Mouse (Mus musculus) 416B (cell line): ENCODE measurements around the gene Mpped1.

ENCODE experiments used
- DNase-seq: peaks from one replicate; pipeline ENCODE4 v3.0.0; 2011; ENCODE audit warnings: low read depth

Gene Mpped1

DNA sequence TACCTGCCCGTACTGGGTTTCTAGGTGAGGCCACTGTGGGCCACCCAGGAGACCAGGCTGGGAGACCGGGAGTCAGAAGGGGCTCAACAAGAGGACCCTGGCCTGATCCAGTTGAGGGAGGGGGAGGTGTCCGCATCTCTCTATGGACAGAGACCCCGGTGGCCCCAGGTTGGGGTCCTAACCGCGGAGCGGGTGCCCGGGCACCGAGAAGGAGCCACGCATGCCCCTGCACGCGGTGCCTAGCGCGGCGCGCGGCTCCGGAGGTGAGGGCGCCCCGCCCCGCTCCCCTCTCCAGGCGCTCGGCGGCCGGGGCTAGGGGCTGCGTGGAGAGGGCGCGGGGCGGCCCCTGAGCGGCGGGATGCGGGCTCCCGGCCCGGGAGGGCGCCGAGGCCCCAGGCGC, at the start of gene Mpped1:
Gene Mpped1 (plus strand): TSS at position 81 of the 400 bp plus-strand sequence.
- no peak for DNase-seq

- DNase-seq, result no peak
Measured at GRCm38 (mm10) chr15:83740676-83741422, 38.4 kb upstream of the Mpped1 start.

DNA sequence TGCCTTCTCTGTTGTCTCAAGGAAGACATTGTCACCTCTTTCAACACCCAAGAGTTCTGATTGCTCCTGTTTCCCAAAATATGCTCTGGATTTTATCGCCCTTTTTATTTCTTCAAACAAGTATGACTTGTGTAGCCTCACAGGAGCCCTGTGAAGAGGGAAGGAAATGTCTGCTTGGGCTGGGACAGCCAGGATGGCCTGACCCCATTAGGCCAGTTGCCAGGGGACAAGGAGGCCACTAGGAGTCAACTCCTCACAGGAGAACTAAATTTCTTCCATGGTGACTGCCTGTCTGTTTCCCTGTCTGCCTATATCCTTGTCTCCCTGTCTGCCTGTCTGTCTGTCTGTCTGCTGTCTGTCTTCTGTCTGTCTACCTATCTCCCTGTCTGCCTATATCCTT, 37.2 kb upstream of the Mpped1 start:
- DNase-seq, result no peak

DNA sequence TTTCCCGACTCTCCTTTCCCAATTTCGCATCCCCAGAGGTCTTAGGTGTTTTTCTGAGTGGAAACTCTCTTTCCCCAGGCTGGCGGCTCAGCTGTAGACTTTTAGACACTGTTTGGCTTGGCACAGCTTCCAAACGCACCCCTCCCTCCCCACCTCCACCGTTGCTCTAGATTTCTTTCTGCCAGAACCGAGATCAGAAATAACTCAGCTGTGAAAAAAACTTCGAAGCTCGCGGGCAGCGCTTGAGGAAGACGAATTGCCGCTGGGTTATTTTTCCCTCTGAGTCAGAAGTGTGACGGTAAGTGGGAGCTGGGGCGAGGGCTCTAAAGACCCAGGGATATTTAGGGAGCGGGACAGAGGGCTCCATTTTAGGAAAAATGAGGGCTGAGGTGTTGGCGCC, 33.0 kb upstream of the Mpped1 start:
- DNase-seq, result no peak

GRCm38 (mm10) chr15:83748986-83749385, 30.3 kb upstream of the Mpped1 start:
- no peak for DNase-seq

DNA sequence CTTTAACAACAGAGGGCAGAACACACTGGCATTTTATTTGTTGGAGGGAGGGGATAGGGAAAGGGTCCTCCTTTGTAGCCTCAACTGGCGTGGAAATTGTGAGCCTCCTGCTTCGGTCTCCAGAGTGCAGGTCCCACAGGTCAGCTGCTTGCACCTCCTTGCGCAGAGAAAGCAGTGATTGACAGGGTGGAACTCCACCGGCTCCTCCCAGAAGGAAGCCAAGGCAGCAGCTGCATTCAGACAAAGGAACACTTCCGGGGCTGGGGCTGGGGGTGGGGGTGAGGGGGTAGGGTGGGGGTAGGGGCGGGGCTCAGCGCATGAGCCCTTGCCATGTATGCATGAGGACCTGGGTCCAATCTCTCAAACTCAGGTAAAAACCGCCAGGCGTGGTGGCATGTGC, 29.8 kb upstream of the Mpped1 start:
- no peak for DNase-seq

DNA sequence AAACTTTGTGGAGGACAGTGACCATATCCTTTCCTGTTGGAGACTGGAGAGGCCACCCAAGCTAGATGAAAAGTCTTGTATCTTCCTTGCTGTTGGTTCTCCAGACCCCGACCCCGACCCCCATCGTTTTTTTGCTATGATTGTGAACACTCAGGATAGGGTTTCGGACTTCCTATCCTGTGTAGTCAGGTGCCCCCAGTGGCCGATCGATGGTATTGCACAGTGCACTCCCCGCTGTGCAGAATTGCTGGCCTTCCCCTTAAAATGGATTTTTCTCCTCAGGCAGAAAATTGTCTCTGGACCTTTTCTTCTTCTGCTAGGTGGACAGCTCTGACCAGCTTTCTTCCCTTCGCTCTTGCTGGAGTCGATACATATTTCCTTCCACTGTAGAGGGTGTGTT, 22.5 kb upstream of the Mpped1 start:
- peak; percentile 24 for DNase-seq

GRCm38 (mm10) chr15:83758958-83759357, 20.3 kb upstream of the Mpped1 start:
- peak; percentile 8 for DNase-seq

DNA sequence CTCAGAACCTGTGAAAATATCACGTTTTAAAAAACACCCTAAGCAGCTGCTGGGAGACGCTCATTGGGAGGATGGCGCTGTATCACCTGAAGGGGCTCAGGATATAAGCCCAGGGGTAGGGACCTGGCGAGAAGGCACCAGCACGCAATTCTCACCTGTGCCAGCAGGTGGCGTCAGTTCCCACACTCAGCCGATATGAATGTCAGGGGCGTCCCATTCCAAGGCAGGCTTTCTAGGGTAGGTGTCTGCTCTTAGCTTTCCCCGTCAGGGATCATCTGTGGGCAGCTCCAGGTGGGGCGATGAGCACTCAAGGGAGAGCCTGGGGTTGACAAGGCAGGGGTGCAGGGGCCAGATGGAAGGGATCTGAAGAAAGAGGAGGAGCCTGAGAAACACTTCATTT, 18.6 kb upstream of the Mpped1 start:
- peak; percentile 16 for DNase-seq

DNA sequence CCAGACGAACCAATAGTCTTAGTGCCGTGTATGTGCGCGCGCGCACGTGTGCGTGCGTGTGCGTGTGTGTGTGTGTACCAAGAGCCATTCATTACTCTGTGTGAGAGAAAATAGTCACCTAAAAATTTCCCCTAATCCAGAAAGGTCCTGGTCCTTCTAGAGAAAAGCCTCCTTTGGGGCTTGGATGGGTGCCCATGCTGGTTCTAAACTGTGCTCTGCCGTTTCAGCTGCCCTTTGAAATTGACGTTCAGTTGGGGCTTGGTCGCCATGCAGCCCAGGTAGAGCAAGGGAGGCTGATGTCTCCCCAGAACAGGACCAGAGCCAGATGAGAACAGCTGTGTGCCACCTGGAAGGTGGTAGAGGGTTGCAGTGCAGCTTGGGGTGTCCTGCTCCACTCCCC, 17.8 kb upstream of the Mpped1 start:
- DNase-seq, result no peak

DNA sequence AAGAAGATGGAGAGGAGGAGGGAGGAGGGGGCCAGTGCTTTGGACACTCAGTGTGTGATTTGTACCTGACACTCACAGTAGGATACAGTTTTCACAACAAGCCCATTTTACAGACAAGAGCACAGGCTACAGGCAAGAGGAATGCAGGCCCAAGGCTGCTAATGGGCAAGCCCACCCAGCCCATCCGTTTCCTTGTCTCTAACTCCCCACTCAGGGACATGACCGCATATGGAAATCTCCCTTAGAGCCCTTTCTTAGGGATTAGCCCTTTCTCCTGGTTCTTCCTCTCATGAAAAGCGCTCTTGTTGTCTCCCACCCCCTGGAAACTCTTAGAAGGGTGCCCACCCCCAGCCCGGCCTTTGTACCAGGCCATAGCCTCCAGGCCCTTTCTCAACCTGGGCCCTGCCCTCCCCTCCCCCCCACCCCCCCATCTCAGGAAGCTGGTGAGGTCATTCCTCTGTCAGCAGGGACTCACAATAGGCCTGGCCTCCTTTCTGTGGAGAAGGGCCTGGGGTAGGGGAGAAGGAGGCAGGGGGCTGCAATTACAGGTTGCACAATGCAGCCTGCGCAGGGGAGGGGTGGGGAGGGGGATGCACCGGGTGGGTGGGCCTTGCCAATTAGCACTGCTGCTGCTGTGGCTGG, 13.8 kb upstream of the Mpped1 start:
- DNase-seq, result no peak

DNA sequence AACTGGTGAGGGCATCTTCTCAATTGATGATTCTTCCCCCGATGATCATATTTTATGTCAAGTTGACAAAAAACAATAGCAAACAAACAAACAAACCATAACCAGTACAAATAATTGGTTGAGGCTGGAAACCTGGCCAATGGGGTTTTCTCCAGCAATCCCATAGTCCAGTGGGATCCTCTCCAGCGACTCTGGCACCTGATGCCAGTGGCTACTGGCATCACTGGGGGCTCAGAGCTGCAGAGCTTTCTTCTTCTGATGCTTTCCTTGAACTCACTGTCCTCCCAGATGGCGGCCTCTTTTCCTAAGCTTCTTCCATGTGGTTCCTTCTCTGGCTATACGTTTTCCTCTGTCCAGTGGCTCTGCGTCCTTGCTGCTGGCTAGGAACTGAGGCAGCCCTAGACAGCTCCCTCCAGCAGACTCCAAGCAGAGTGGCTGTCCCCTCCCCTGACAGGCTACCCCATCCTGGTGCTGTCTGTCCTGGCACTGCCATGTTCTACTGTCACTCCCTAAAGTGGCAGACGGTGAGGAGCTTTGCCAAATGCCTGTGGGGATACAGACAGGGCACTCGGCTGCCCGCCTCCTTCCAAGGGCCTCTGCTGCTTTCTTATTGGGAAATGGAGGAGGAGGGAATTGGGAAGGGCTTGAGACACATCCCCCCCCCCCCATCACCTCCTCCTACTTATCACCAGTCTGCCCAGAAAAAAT, 7.8 kb upstream of the Mpped1 start:
- DNase-seq, result no peak

DNA sequence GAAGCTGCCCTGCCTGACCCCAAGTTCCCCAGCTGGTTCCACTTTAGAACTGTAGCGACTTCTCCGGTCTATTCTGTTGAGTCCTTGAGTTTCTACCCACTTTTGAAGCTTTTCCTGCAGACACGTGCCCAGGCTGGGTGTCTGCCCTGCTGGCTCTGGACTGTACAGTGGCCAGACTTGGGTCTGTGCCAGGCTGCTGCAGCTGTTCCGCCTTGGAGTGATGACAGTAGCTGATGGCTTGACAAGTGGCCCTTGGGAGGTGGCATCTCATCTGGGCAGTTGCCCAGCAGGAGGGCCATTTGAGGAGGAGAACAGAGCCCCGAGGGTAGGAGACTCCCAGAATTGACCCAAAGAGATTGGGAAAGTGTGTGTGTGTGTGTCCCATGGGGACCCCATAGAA, 6.8 kb upstream of the Mpped1 start:
- DNase-seq, result no peak

DNA sequence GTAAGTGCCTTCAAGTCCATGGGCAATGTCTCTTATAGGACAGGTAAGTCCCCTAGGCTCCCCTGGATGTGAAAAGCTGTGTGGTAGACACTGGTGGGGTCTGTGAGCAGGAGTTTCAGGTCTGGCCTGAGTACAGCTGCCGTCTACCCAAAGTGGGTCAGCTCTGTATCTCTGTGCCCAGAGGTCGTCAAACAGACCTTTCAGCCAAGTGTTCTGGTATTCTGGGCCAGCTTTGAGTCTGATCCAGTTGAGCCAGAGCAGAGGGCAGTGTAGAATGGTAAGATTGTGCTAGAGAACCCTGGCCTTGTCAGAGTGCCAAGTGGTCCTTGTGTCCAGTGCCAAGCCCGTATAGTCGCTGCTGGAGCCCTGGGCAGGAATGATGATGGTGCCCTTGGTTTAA, 6.3 kb upstream of the Mpped1 start:
- no peak for DNase-seq

DNA sequence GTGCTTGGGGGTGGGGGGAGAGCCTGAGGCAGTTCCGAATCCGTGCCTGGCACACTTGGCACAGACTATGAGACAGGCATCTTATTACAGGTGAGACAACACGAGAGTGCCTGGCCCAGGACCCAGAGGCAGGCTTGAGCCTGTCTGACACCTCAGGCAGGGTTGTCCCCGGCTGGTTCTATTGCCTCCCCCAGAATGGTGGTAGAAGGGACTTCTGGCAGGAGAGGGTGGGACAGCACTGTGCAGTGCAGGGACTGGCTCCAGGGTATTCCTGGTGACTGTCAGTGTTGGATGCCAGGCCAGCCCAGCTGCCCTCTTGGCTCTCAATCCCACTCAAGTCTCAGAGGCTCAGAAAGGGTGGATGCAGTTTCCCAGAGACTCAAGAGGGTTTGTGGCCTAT, 4.3 kb upstream of the Mpped1 start:
- DNase-seq, result no peak

- DNase-seq, result no peak
Measured at GRCm38 (mm10) chr15:83776265-83777000, 2.8 kb upstream of the Mpped1 start.

GRCm38 (mm10) chr15:83777476-83777875, 1.8 kb upstream of the Mpped1 start:
- no peak for DNase-seq

DNA sequence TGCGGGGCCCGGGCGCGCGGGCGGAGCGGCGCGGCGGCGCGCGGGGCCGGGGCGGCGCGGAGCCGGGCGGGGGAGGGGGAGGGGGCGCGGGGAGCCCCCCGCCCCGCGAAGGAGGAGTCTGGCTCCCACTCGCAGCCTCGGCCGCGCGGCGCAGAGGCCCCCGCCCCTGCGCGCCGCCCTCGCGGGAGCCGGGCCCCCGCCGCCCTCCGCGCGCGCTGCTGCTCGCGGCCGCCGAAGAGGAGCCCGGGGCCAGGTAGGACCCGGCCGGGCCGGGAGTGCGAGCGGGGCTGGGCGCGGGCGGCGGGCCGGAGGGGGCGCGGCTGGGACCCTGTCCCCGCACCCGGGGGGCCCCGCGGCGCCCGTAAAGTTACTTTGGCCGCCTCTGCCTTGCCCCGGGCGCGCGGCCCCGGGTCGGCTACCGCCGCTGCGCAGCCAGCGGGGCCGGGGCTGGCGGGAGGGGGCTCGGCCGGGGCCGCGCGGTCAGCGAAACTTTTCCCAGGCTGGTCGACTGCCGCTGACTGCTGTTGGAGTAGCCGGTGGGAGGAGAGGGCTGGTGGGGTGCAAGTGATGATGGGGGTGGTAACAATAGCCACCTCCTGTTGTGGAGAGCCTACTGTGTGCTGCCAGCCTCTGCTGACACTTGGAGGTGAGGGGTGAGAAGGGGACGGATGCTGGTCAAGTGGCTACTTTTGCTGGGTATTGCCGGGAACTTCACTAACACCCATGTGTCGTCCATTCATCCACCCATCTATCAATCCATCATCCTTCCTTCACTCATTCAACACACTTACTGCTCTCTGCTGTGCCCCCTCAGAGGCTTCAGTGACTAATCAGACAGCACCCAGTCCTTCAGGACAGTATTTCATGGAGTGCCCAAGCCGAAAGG, 831 bp downstream of the Mpped1 start:
- DNase-seq, result no peak

GRCm38 (mm10) chr15:83781304-83781703, 2.0 kb downstream of the Mpped1 start:
- no peak for DNase-seq

DNA sequence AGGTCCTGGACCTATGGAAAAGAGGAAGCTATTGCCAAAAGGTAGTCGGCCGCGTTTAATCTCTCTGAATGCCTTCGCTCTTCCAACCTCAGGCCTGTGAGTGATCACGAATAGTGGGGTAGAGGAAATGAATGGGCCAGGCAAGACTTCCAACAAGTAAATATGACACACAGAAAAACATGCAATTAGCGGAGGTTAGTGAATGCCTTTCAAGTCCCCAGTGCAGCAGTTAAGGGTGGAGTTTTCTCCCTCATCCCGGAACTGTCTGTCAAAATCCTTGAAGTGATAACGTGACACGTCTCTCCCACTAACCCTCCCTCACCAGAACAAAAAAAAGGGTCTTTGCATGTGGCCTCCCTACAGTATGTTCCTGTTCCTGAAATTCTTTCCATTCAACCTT, 3.0 kb downstream of the Mpped1 start:
- DNase-seq, result no peak

GRCm38 (mm10) chr15:83784772-83785171, 5.5 kb downstream of the Mpped1 start:
- DNase-seq, result no peak

- no peak for DNase-seq
Measured at GRCm38 (mm10) chr15:83789046-83789445, 9.8 kb downstream of the Mpped1 start.
